Mouse (Mus musculus) gastrocnemius, adult 8-10 months (tissue): ENCODE measurements around the gene Plppr2. TPM values are rescaled to one million over a fixed set of nuclear protein-coding genes. Genes with fewer than 3 reads are reported as not detected.

ENCODE experiments used
- total RNA-seq, 4 experiments: library from RNA; stranded (reverse); gene quantifications; 2 replicates each; pipeline ENCODE4 v1.2.4; 2022

The Plppr2 gene
- total RNA-seq, 4 experiments from 2014 or later = 0.36 to 1.1 (median 0.60) TPM

Other genes starting within 250 kb of the Plppr2 start
- 1 to 10 TPM; 2.9 to 3.6 (median 3.2) TPM for gene Ldlr, start 213.6 kb upstream of the Plppr2 start, total RNA-seq
- gene Spc24, start 176.7 kb upstream of the Plppr2 start, total RNA-seq = 1 to 10 TPM; 1.5 to 3.3 (median 1.7) TPM
- 10 to 100 TPM; 13.0 to 15.2 (median 14.2) TPM for gene Kank2, start 138.3 kb upstream of the Plppr2 start, total RNA-seq
- not detected for gene Angptl8, start 101.5 kb upstream of the Plppr2 start, total RNA-seq
- gene Dock6, start 84.4 kb upstream of the Plppr2 start, total RNA-seq = 1 to 10 TPM; 4.7 to 8.3 (median 5.2) TPM
- 1 to 10 TPM; 2.3 to 6.0 (median 2.9) TPM for gene Rab3d, start 18.8 kb upstream of the Plppr2 start, total RNA-seq
- gene Ccdc159, start 9.6 kb upstream of the Plppr2 start, total RNA-seq = under 1 TPM in 1 of 4 experiments, not detected in 3; 0.38 TPM
- gene Tmem205, start 9.5 kb upstream of the Plppr2 start, total RNA-seq = 10 to 100 TPM; 11.1 to 13.9 (median 13.1) TPM
- 1 to 10 TPM; 2.4 to 3.0 (median 2.7) TPM for gene Swsap1, start 18.7 kb downstream of the Plppr2 start, total RNA-seq
- under 1 TPM in 2 of 4 experiments, not detected in 2; 0.17 to 0.31 TPM for gene Epor, start 26.5 kb downstream of the Plppr2 start, total RNA-seq
- under 1 TPM; 0.27 to 0.88 (median 0.63) TPM for gene Rgl3, start 52.4 kb downstream of the Plppr2 start, total RNA-seq
- not detected for gene Ccdc151, start 65.6 kb downstream of the Plppr2 start, total RNA-seq
- 10 to 100 TPM; 25.3 to 27.8 (median 26.4) TPM for gene Prkcsh, start 65.8 kb downstream of the Plppr2 start, total RNA-seq
- under 1 TPM in 1 of 4 experiments, not detected in 3; 0.08 TPM for gene Elavl3, start 115.0 kb downstream of the Plppr2 start, total RNA-seq
- gene Gm49318, start 134.2 kb downstream of the Plppr2 start, total RNA-seq = not detected
- 1 to 10 TPM; 3.2 to 5.8 (median 4.1) TPM for gene Zfp653, start 134.3 kb downstream of the Plppr2 start, total RNA-seq
- gene Ecsit, start 148.4 kb downstream of the Plppr2 start, total RNA-seq = 100 to 1,000 TPM in 1 of 4 experiments, 10 to 100 TPM in 3; 79.8 to 101 (median 93.0) TPM
- gene Cnn1, start 162.2 kb downstream of the Plppr2 start, total RNA-seq = 1 to 10 TPM; 1.7 to 4.9 (median 2.1) TPM
- gene Elof1, start 180.1 kb downstream of the Plppr2 start, total RNA-seq = 10 to 100 TPM; 37.2 to 44.8 (median 43.2) TPM
- 1 to 10 TPM in 2 of 4 experiments, under 1 TPM in 2; 0.17 to 2.9 (median 1.4) TPM for gene Acp5, start 198.7 kb downstream of the Plppr2 start, total RNA-seq
- gene Pigyl, start 219.8 kb downstream of the Plppr2 start, total RNA-seq = 10 to 100 TPM; 30.6 to 39.5 (median 34.8) TPM